Mouse (Mus musculus) MEL (cell line): ENCODE measurements around the gene Mcrip2. TPM values are rescaled to one million over a fixed set of nuclear protein-coding genes. Genes with fewer than 3 reads are reported as not detected.

Experiments used
- DNase-seq: peaks from one replicate; pipeline ENCODE4 v3.0.0; 2011; ENCODE audit warnings: low read depth, low spot score
- H3K27ac ChIP-seq: 2 replicates; pipeline ENCODE4 v1.5.1; 2012; ENCODE audit warnings: low read depth, mild to moderate bottlenecking, control low read depth, low read length, moderate library complexity; ENCODE audit not compliant: control insufficient read depth
- H3K27me3 ChIP-seq, 2 experiments: fragments of 150-350 bp in 1 of 2; sonication (generic) in 1 of 2; 2 replicates each; pipeline ENCODE4 v1.6.1; 2012; ENCODE audit warnings: low read length in 2 of 2, mild to moderate bottlenecking in 2 of 2, improper control_type of control experiment in 1 of 2, moderate library complexity in 1 of 2; ENCODE audit not compliant: insufficient read depth in 2 of 2, control insufficient read depth in 1 of 2
- H3K36me3 ChIP-seq, 2 experiments: 2 replicates each; pipeline ENCODE4 v1.6.1; 2012 to 2014; ENCODE audit warnings: low read length in 2 of 2, improper control_type of control experiment in 1 of 2, inconsistent platforms in 1 of 2, mild to moderate bottlenecking in 1 of 2; ENCODE audit not compliant: insufficient read depth in 2 of 2, control insufficient read depth in 1 of 2
- H3K4me1 ChIP-seq, 2 experiments: fragments of 150-350 bp in 1 of 2; sonication (generic) in 1 of 2; 2 replicates each; pipeline ENCODE4 v1.6.1; 2012; ENCODE audit warnings: low read length in 2 of 2, improper control_type of control experiment in 1 of 2, mild to moderate bottlenecking in 1 of 2; ENCODE audit not compliant: insufficient read depth in 2 of 2, control insufficient read depth in 1 of 2
- H3K4me3 ChIP-seq, 2 experiments: fragments of 150-350 bp in 1 of 2; sonication (generic) in 1 of 2; 2 replicates each; pipeline ENCODE4 v1.5.1; 2012; ENCODE audit warnings: low read depth in 2 of 2, low read length in 2 of 2, mild to moderate bottlenecking in 2 of 2, moderate library complexity in 2 of 2, control low read depth in 1 of 2, improper control_type of control experiment in 1 of 2; ENCODE audit not compliant: control insufficient read depth in 1 of 2, insufficient read depth in 1 of 2
- H3K79me2 ChIP-seq: 2 replicates; pipeline ENCODE4 v1.6.1; 2012; ENCODE audit warnings: mild to moderate bottlenecking, low read length, moderate library complexity; ENCODE audit not compliant: control insufficient read depth, poor library complexity, insufficient read depth
- H3K9ac ChIP-seq: 2 replicates; pipeline ENCODE4 v1.6.1; 2012; ENCODE audit warnings: low read depth, mild to moderate bottlenecking, control low read depth, low read length, moderate library complexity; ENCODE audit not compliant: control insufficient read depth, poor library complexity, severe bottlenecking
- H3K9me3 ChIP-seq: fragments of 150-350 bp; sonication (generic); replicated peaks from 2 replicates; pipeline ENCODE4 v1.6.1; 2012; ENCODE audit warnings: mild to moderate bottlenecking, low read length, improper control_type of control experiment, moderate library complexity; ENCODE audit not compliant: insufficient read depth
- CHD2 ChIP-seq: IDR thresholded peaks from 2 replicates; pipeline ENCODE4 v1.6.1; 2011; ENCODE audit warnings: low read length, improper control_type of control experiment
- CTCF ChIP-seq, 3 experiments: IDR thresholded peaks in 2 of 3; conservative IDR thresholded peaks in 1 of 3; 2 replicates each; pipeline ENCODE4 v1.5.1; 2011 to 2012; ENCODE audit warnings: low read length in 3 of 3, low read depth in 2 of 3, mild to moderate bottlenecking in 2 of 3, improper control_type of control experiment in 1 of 3, inconsistent platforms in 1 of 3, mixed read lengths in 1 of 3, moderate library complexity in 1 of 3; ENCODE audit not compliant: control insufficient read depth in 1 of 3, insufficient read depth in 1 of 3, poor library complexity in 1 of 3, severe bottlenecking in 1 of 3
- EP300 ChIP-seq, 2 experiments: IDR thresholded peaks; 2 replicates each; pipeline ENCODE4 v1.6.1; 2011; ENCODE audit warnings: improper control_type of control experiment in 2 of 2, low read length in 2 of 2, low read depth in 1 of 2, mild to moderate bottlenecking in 1 of 2
- GABPA ChIP-seq: IDR thresholded peaks from 2 replicates; pipeline ENCODE4 v1.6.1; 2012; ENCODE audit warnings: low read depth, mild to moderate bottlenecking, inconsistent platforms, low read length, improper control_type of control experiment, moderate library complexity
- JUND ChIP-seq: IDR thresholded peaks from 2 replicates; pipeline ENCODE4 v1.6.1; 2011; ENCODE audit warnings: low read depth, mild to moderate bottlenecking, improper control_type of control experiment, low read length
- KAT2A ChIP-seq: conservative IDR thresholded peaks from 2 replicates; pipeline ENCODE4 v1.6.1; 2012; ENCODE audit warnings: low read depth, low read length, improper control_type of control experiment, inconsistent platforms
- MAX ChIP-seq: IDR thresholded peaks from 2 replicates; pipeline ENCODE4 v1.6.1; 2011; ENCODE audit warnings: low read length, improper control_type of control experiment
- MXI1 ChIP-seq: IDR thresholded peaks from 2 replicates; pipeline ENCODE4 v1.6.1; 2011; ENCODE audit warnings: mild to moderate bottlenecking, low read depth, low read length, improper control_type of control experiment
- MYC ChIP-seq: IDR thresholded peaks from 2 replicates; pipeline ENCODE4 v1.6.1; 2011; ENCODE audit warnings: low read depth, mild to moderate bottlenecking, low read length, improper control_type of control experiment, moderate library complexity
- NRF1 ChIP-seq: IDR thresholded peaks from 2 replicates; pipeline ENCODE4 v1.6.1; 2014; ENCODE audit warnings: low read depth, mild to moderate bottlenecking, inconsistent platforms, low read length, improper control_type of control experiment, moderate library complexity; ENCODE audit not compliant: poor library complexity, insufficient read depth, severe bottlenecking
- POLR2A ChIP-seq, 2 experiments: IDR thresholded peaks; 2 replicates each; pipeline ENCODE4 v1.6.1; 2011 to 2012; ENCODE audit warnings: low read length in 2 of 2, mild to moderate bottlenecking in 2 of 2, control low read depth in 1 of 2, improper control_type of control experiment in 1 of 2, low read depth in 1 of 2, moderate library complexity in 1 of 2; ENCODE audit not compliant: control insufficient read depth in 1 of 2, insufficient read depth in 1 of 2, poor library complexity in 1 of 2
- POLR2AphosphoS2 ChIP-seq: IDR thresholded peaks from 2 replicates; pipeline ENCODE4 v1.6.1; 2011; ENCODE audit warnings: low read length, improper control_type of control experiment
- POLR2AphosphoS5 ChIP-seq: IDR thresholded peaks from 2 replicates; pipeline ENCODE4 v1.6.1; 2012; ENCODE audit warnings: low read depth, borderline replicate concordance, mild to moderate bottlenecking, inconsistent platforms, low read length, moderate library complexity, mixed read lengths
- RCOR1 ChIP-seq: IDR thresholded peaks from 2 replicates; pipeline ENCODE4 v1.6.1; 2012; ENCODE audit warnings: low read depth, mild to moderate bottlenecking, inconsistent platforms, low read length, improper control_type of control experiment
- SMC3 ChIP-seq: IDR thresholded peaks from 2 replicates; pipeline ENCODE4 v1.6.1; 2011; ENCODE audit warnings: low read depth, low read length, improper control_type of control experiment
- TBP ChIP-seq: IDR thresholded peaks from 2 replicates; pipeline ENCODE4 v1.8.0; 2011; ENCODE audit warnings: low read depth, low read length, improper control_type of control experiment
- UBTF ChIP-seq: IDR thresholded peaks from 2 replicates; pipeline ENCODE4 v1.6.1; 2012; ENCODE audit warnings: low read depth, mild to moderate bottlenecking, inconsistent platforms, low read length, improper control_type of control experiment, moderate library complexity, borderline replicate concordance; ENCODE audit not compliant: insufficient read depth
- USF1 ChIP-seq: IDR thresholded peaks from 2 replicates; pipeline ENCODE4 v1.6.1; 2014; ENCODE audit warnings: low read depth, mild to moderate bottlenecking, inconsistent platforms, low read length, improper control_type of control experiment, moderate library complexity
- ZKSCAN1 ChIP-seq: IDR thresholded peaks from 2 replicates; pipeline ENCODE4 v1.6.1; 2012; ENCODE audit warnings: low read depth, mild to moderate bottlenecking, inconsistent platforms, low read length, improper control_type of control experiment, moderate library complexity
- polyA plus RNA-seq, 2 experiments: library from polyadenylated mRNA; stranded (reverse) in 1 of 2; unstranded in 1 of 2; fragments of >175 nt in 1 of 2; fragments of >200 nt in 1 of 2; gene quantifications; 2 replicates each; pipeline versions ENCODE4 v1.2.1 to v1.2.4; 2012; ENCODE audit warnings: low replicate concordance in 2 of 2, low read depth in 1 of 2; ENCODE audit not compliant: insufficient read length in 2 of 2, insufficient read depth in 1 of 2, missing spikeins in 1 of 2
- total RNA-seq: library from RNA; depleted of rRNA; stranded (reverse); fragments of 300-350 nt; gene quantifications from 2 replicates; pipeline ENCODE4 v1.2.3, GENCODE M21; 2012

Mcrip2 gene
- total and polyA plus RNA-seq, 3 experiments, result 88.9 to 281 (median 107) TPM

- Histone ChIP-seq H3K27me3 (no peaks in the 10 kb centered on the region), H3K27ac (no peak overlapping the region), H3K36me3 (peaks cover 0 to 7% of the 10 kb centered on the region in 2 experiments; a peak in 2 of 4 replicates)
- no peak for DNase-seq
- TF ChIP-seq GABPA (no peak), MYC (no peak), RCOR1 (no peak), MXI1 (no peak), KAT2A (no peak), SMC3 (no peak)
- TF ChIP-seq, all 39 proteins: peak for 0
- no peak overlapping the region for H3K9ac ChIP-seq
- no peak overlapping the region for H3K4me3 ChIP-seq
- no peaks in the 10 kb centered on the region for H3K9me3 ChIP-seq
- H3K79me2 ChIP-seq, result peaks cover 6% of the 10 kb centered on the region; the same call in 1 of the 2 replicates
- H3K4me1 ChIP-seq, result peaks cover 2 to 19% of the 10 kb centered on the region in 2 experiments; a peak in 3 of 4 replicates
Measured at GRCm38 (mm10) chr17:25878611-25879180, 10.1 kb upstream of the Mcrip2 start.

GRCm38 (mm10) chr17:25877741-25878610 is 9.4 kb upstream of the Mcrip2 start:
- no peak overlapping the region for H3K4me3 ChIP-seq
- DNase-seq, result no peak
- peaks cover 2 to 19% of the 10 kb centered on the region in 2 experiments; a peak in 3 of 4 replicates for H3K4me1 ChIP-seq
- TF ChIP-seq MXI1 (no peak), ZKSCAN1 (no peak), CTCF (IDR thresholded peaks at IDR 0.05 in 2 of 3, conservative IDR thresholded peaks at IDR 0.05 in 1 of 3; ENCODE audit: control insufficient read depth in 1 of 3, insufficient read depth in 1 of 3, low read depth in 2 of 3, low read length in 3 of 3, poor library complexity in 1 of 3, severe bottlenecking in 1 of 3) (no peak), POLR2AphosphoS5 (no peak), POLR2A (IDR thresholded peaks at IDR 0.05; ENCODE audit: control insufficient read depth in 1 of 2, insufficient read depth in 1 of 2, low read depth in 1 of 2, low read length in 2 of 2, poor library complexity in 1 of 2) (no peak), TBP (no peak), MAX (no peak), USF1 (no peak), EP300 (IDR thresholded peaks at IDR 0.05; ENCODE audit: low read depth in 1 of 2, low read length in 2 of 2) (no peak), NRF1 (no peak), UBTF (no peak), JUND (no peak), POLR2AphosphoS2 (no peak), CHD2 (no peak)
- TF ChIP-seq, all 39 proteins: peak for 0
- no peak overlapping the region for H3K9ac ChIP-seq
- H3K27ac ChIP-seq, result no peak overlapping the region
- peaks cover 6% of the 10 kb centered on the region; the same call in 1 of the 2 replicates for H3K79me2 ChIP-seq
- no peaks in the 10 kb centered on the region for H3K9me3 ChIP-seq
- peaks cover 0 to 7% of the 10 kb centered on the region in 2 experiments; a peak in 2 of 4 replicates for H3K36me3 ChIP-seq
- no peaks in the 10 kb centered on the region for H3K27me3 ChIP-seq
